Mouse (Mus musculus) erythroblast, embryonic 14.5 days (primary cell): ENCODE data around the gene Ckap4.

Source experiments
- GATA1 ChIP-seq: IDR thresholded peaks from 2 replicates; pipeline ENCODE4 v1.6.1; 2012; ENCODE audit warnings: low read length, inconsistent platforms, mixed read lengths
- TAL1 ChIP-seq: IDR thresholded peaks from 3 replicates; pipeline ENCODE4 v1.6.1; 2012; ENCODE audit warnings: low read length, inconsistent platforms, mixed read lengths

DNA sequence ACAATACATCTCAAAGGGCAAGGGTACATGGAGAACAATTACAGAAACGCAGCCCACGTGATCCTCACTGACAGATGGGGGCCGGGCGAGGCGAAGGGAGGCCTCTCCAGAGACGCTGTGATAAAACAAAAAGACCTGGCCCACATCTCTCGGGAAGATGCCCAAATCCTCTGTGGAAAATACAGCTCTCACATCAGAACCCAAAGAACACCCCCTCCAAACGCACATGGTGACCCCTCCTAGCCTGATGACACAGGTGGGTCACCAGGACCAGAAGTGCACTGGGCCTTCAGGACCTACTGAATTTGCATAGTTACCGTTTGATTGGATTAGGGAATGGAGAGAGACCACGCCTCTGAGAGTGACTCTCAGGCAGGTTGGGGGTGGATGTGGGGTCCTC lies 7.4 kb downstream of the Ckap4 start:
- TF ChIP-seq GATA1 (no peak), TAL1 (no peak)
